Mouse (Mus musculus): ENCODE measurements around the gene Brwd3. TPM values are rescaled to one million over a fixed set of nuclear protein-coding genes. Genes with fewer than 3 reads are reported as not detected.

The Brwd3 gene
- total and polyA plus RNA-seq, 3 experiments, result 8.4 to 136 (median 10.8) TPM

- Histone ChIP-seq H3K27me3 (ENCODE audit: control insufficient read depth in 1 of 2, insufficient read depth in 2 of 2, low read length in 2 of 2) (no peaks in the 10 kb centered on the region), H3K36me3 (ENCODE audit: control insufficient read depth in 1 of 2, insufficient read depth in 2 of 2, low read length in 2 of 2) (peaks cover 0 to 11% of the 10 kb centered on the region in 2 experiments; a peak in 2 of 4 replicates), H3K9ac (ENCODE audit: control insufficient read depth, low read depth, low read length, poor library complexity, severe bottlenecking) (peak overlapping the region; percentile 83), H3K4me3 (ENCODE audit: control insufficient read depth in 1 of 2, insufficient read depth in 1 of 2, low read depth in 2 of 2, low read length in 2 of 2) (peak overlapping the region; percentile 66 to 80), H3K4me1 (ENCODE audit: control insufficient read depth in 1 of 2, insufficient read depth in 2 of 2, low read length in 2 of 2) (peaks cover 5 to 11% of the 10 kb centered on the region in 2 experiments; a peak in 3 of 4 replicates), H3K27ac (ENCODE audit: control insufficient read depth, low read depth, low read length) (peak overlapping the region; percentile 88), H3K79me2 (ENCODE audit: control insufficient read depth, insufficient read depth, low read length, poor library complexity) (peaks cover 13% of the 10 kb centered on the region; the same call in 1 of the 2 replicates), H3K9me3 (replicated peaks; ENCODE audit: insufficient read depth, low read length) (no peaks in the 10 kb centered on the region)
- TF ChIP-seq SMC3 (IDR thresholded peaks at IDR 0.05; ENCODE audit: low read depth, low read length) (no peak), CHD1 (IDR thresholded peaks at IDR 0.05; ENCODE audit: low read depth, low read length) (peak; percentile 93; the same call in 1 of the 2 replicates), SIN3A (IDR thresholded peaks at IDR 0.05; ENCODE audit: low read length) (0 out of 2 replicates have a peak, but pooled peaks have one; percentile 4), MXI1 (IDR thresholded peaks at IDR 0.05; ENCODE audit: low read depth, low read length) (no peak), POLR2AphosphoS5 (IDR thresholded peaks at IDR 0.05; ENCODE audit: borderline replicate concordance, low read depth, low read length) (no peak), ETS1 (IDR thresholded peaks at IDR 0.05; ENCODE audit: low read depth, low read length) (no peak), POLR2AphosphoS2 (IDR thresholded peaks at IDR 0.05; ENCODE audit: low read length) (no peak), ZMIZ1 (IDR thresholded peaks at IDR 0.05; ENCODE audit: low read depth, low read length) (no peak), MYB (IDR thresholded peaks at IDR 0.05; ENCODE audit: low read depth, low read length) (no peak), POLR2A (IDR thresholded peaks at IDR 0.05; ENCODE audit: control insufficient read depth in 1 of 2, insufficient read depth in 1 of 2, low read depth in 1 of 2, low read length in 2 of 2, poor library complexity in 1 of 2) (no peak), UBTF (IDR thresholded peaks at IDR 0.05; ENCODE audit: borderline replicate concordance, insufficient read depth, low read depth, low read length) (no peak), E2F4 (IDR thresholded peaks at IDR 0.05; ENCODE audit: borderline replicate concordance, low read depth, low read length) (no peak), RCOR1 (IDR thresholded peaks at IDR 0.05; ENCODE audit: low read depth, low read length) (peak; percentile 45), MAFK (IDR thresholded peaks at IDR 0.05; ENCODE audit: borderline replicate concordance, low read depth, low read length) (no peak), BHLHE40 (IDR thresholded peaks at IDR 0.05; ENCODE audit: borderline replicate concordance, low read depth, low read length) (no peak), MAZ (IDR thresholded peaks at IDR 0.05; ENCODE audit: low read depth, low read length) (no peak), EP300 (IDR thresholded peaks at IDR 0.05; ENCODE audit: low read depth in 1 of 2, low read length in 2 of 2) (peak in 1 of 2 experiments; percentile 20; a peak in 1 of 4 replicates)
- DNase-seq (ENCODE audit: low read depth, low spot score), result peak; percentile 66
Measured at GRCm38 (mm10) chrX:108835233-108835632, 1.1 kb upstream of the Brwd3 start.

GRCm38 (mm10) chrX:108833381-108834020, 671 bp downstream of the Brwd3 start:
- H3K27me3 ChIP-seq (ENCODE audit: control insufficient read depth in 1 of 2, insufficient read depth in 2 of 2, low read length in 2 of 2), result no peaks in the 10 kb centered on the region
- H3K27ac ChIP-seq (ENCODE audit: control insufficient read depth, low read depth, low read length), result peak overlapping the region; percentile 100
- peak; percentile 75 for DNase-seq (ENCODE audit: low read depth, low spot score)
- H3K9ac ChIP-seq (ENCODE audit: control insufficient read depth, low read depth, low read length, poor library complexity, severe bottlenecking), result peak overlapping the region; percentile 98
- H3K9me3 ChIP-seq (replicated peaks; ENCODE audit: insufficient read depth, low read length), result no peaks in the 10 kb centered on the region
- peaks cover 5 to 11% of the 10 kb centered on the region in 2 experiments; a peak in 3 of 4 replicates for H3K4me1 ChIP-seq (ENCODE audit: control insufficient read depth in 1 of 2, insufficient read depth in 2 of 2, low read length in 2 of 2)
- H3K79me2 ChIP-seq (ENCODE audit: control insufficient read depth, insufficient read depth, low read length, poor library complexity), result peaks cover 15% of the 10 kb centered on the region; the same call in 1 of the 2 replicates
- H3K4me3 ChIP-seq (ENCODE audit: control insufficient read depth in 1 of 2, insufficient read depth in 1 of 2, low read depth in 2 of 2, low read length in 2 of 2), result peak overlapping the region; percentile 92 to 96
- 0 out of 2 replicates have a peak, but pooled peaks have one; percentile 66 for TF ChIP-seq CHD1 (IDR thresholded peaks at IDR 0.05; ENCODE audit: low read depth, low read length)
- no peak for TF ChIP-seq USF1 (IDR thresholded peaks at IDR 0.05; ENCODE audit: low read depth, low read length)
- no peak for TF ChIP-seq HCFC1 (IDR thresholded peaks at IDR 0.05; ENCODE audit: low read depth, low read length)
- no peak for TF ChIP-seq MAZ (IDR thresholded peaks at IDR 0.05; ENCODE audit: low read depth, low read length)
- TF ChIP-seq TCF12 (IDR thresholded peaks at IDR 0.05; ENCODE audit: low read depth, low read length), result 0 out of 2 replicates have a peak, but pooled peaks have one; percentile 9
- TF ChIP-seq JUND (IDR thresholded peaks at IDR 0.05; ENCODE audit: low read depth, low read length), result no peak
- H3K36me3 ChIP-seq (ENCODE audit: control insufficient read depth in 1 of 2, insufficient read depth in 2 of 2, low read length in 2 of 2), result peaks cover 1 to 13% of the 10 kb centered on the region in 2 experiments; a peak in 3 of 4 replicates

Data from MEL (cell line).